Mouse (Mus musculus) heart, postnatal 25 days (tissue): Measurements from ENCODE around the gene Fam47e. TPM values are rescaled to one million over a fixed set of nuclear protein-coding genes. Genes with fewer than 3 reads are reported as not detected.
"Not testable (repeated sequence)": the region's sequence is repeated elsewhere in the genome, so short reads cannot be mapped to it uniquely, and the experiment has no call there.

Experiments used
- DNase-seq: peaks from one replicate; pipeline ENCODE4 v3.0.0; 2022; ENCODE audit warnings: low spot score
- intact Hi-C: fragments of 180-260 bp; cut with DNase I; formaldehyde crosslinking; loops from one replicate; pipeline ENCODE4 v1.15.1; 2025
- total RNA-seq, 2 experiments: library from RNA; stranded (reverse); gene quantifications; 2 replicates each; pipeline ENCODE4 v1.2.3; 2021

The Fam47e gene
- not detected for total RNA-seq

DNA sequence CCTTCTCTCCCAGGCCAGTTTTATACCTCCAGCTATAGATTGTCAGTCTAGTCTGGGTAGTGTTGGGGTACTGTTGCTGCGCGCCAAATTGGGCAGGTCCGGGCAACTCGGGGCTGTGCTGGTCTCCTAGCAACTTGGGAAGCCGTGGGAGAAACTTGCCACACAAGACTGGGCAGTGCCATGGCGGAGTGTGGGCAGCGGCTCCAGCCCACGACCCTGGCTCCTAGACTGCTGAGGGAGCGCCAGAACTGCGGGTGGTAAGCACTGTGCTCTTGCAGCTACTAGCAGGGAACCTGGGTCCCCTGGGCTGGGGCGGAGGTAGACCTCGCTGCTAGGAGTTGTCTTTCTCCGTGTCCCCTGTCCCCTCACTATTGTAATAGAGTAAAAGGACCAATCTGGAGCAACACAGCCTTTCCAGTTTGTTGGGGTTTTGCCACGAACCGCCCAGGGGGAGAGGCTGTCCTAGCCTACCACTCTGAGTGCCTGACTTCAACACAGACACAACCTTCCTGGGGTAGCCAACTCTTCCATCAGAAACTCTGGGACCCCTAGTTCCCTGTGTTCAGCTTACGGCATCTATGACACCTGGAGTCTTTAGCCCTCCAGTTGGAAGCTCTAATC lies at the start of gene Fam47e:
Fam47e (plus strand) TSS at position 179 of the 621 bp plus-strand sequence.
- intact Hi-C loops, result loop anchor here (2.0 kb wide), 1 partner anchor 14 kb away; no protein-coding TSS in a partner anchor
- no peak for DNase-seq

DNA sequence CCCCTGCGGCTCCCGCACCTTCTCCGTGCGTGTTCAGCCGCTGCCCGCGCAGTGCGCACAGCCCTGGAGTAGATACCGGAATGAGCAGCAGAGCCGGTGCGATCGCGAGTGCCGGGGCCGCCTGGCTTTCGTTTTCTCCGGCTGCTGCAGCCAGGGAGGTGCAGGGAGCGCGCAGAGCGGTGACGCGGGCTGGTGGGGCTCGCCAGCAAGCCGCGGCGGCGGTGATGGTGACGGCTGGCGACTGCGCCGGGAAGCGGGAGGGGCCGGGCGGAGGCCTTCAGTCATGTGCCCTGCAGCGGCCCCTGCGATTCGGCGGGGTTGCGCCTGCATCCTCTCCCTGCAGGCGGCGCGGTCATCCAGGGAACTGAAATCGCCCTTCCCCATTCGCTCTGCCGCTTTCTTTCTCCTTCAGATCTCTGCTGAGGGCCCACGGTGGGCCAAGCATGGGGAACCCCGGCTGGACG lies 49.4 kb upstream of the Fam47e start:
- DNase-seq, result peak; percentile 96
- intact Hi-C loops, result loop anchor here (5.0 to 10.0 kb wide), 3 partner anchors 43 to 191 kb away; partner anchors contain the start of gene Sdad1

GRCm38 (mm10) chr5:92506301-92506729 lies 48.6 kb upstream of the Fam47e start:
- no peak for DNase-seq

DNA sequence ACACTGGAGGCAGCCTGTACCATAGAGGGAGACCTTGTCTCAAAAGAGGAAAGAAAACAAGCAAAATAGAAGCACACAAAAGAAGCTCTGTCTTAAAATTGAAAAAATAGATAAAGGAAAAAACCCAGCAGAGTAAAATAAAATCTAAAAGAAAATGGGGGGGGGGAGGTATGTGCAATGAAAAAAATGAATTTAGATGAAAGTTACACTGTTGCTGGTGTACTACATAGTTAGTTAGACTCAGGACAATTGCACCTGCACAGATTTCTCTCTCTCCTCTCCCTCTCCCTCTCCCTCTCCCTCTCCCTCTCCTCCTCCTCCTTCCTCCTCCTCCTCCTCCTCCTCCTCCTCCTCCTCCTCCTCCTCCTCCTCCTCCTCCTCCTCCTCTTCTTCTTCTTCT lies 48.1 kb upstream of the Fam47e start, which contains the start of gene Scarb2:
Scarb2 (minus strand) TSS at position 101 of the 400 bp plus-strand sequence.
- no peak for DNase-seq
- intact Hi-C loops, result loop anchor here (5.0 to 10.0 kb wide), 3 partner anchors 44 to 192 kb away; partner anchors contain the start of gene Sdad1

More at GRCm38 (mm10) chr5:92506301-92506729, 48.6 kb upstream of the Fam47e start:
- intact Hi-C loops, result loop anchor here (5.0 to 10.0 kb wide), 3 partner anchors 44 to 192 kb away; partner anchors contain the start of gene Sdad1

DNA sequence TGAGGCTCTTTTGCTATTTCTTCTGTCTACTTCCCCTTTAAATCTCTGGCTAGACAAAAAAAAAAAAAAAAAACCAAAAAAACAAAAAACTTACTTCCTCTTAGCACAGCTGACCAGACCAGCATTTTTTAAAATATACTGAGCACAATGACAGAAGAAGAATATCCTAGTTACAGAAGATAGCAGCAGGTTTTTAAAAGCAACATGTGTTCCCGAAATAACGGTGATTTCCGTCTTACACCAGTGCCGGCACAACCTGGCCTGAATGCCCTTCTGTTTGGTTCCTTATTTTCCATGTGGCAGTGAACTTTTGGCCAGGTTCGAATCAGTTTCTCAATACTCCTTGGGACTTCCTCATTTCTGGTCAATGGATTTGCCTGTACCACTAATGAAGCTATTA lies 46.0 kb upstream of the Fam47e start:
- DNase-seq, result no peak

DNA sequence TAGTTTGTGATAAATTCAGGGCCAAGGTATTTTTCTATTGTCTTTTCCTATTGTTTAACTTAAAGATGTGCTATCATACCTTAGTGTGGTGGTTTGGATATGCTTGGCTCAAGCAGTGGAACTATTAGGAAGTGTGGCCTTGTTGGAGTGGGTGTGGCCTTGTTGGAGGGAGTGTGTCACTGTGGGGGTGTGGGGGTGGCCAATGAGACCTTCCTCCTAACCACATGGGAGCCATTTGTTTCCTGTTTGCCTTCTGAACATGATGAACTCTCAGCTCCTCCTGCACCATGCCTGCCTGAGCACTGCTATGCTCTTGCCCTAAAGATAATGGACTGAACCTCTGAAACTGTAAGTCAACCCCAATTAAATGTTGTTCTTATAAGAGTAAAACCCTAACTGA lies 43.6 kb upstream of the Fam47e start:
- intact Hi-C loops, result no loop called here
- no peak for DNase-seq

More for the DNA sequence above, 46.0 kb upstream of the Fam47e start:
- intact Hi-C loops, result loop anchor here (5.0 to 10.0 kb wide), 3 partner anchors 47 to 194 kb away; partner anchors contain the start of gene Sdad1

GRCm38 (mm10) chr5:92512066-92512465 lies 42.8 kb upstream of the Fam47e start:
- DNase-seq, result no peak
- intact Hi-C loops, result no loop called here

- DNase-seq, intact Hi-C loops: not testable (repeated sequence)
Measured at GRCm38 (mm10) chr5:92521131-92521530, 33.7 kb upstream of the Fam47e start.

DNA sequence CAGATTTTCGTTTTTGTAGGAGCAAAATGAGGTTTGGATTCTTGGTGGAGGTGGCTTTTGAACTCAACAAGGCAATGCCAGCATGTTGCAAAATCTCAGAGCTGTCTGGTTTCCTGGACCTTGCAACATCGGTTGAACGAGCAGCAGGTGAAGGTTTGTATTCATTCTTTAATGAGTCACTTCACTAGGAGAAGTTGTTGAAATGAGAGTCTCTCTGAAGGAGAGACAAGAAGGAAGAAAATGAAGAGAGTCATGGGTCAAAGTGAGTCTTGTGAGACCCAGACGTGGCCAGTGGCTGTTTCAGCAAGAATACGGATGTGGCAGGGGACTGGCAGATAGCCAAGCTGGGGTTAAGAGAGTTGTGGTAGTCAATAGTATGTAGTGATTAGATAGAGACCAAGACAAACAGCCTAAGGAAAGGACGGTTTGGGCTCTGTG lies 30.0 kb upstream of the Fam47e start:
- intact Hi-C loops, result loop anchor here (5.0 kb wide), 1 partner anchor 47 kb away; no protein-coding TSS in a partner anchor

DNA sequence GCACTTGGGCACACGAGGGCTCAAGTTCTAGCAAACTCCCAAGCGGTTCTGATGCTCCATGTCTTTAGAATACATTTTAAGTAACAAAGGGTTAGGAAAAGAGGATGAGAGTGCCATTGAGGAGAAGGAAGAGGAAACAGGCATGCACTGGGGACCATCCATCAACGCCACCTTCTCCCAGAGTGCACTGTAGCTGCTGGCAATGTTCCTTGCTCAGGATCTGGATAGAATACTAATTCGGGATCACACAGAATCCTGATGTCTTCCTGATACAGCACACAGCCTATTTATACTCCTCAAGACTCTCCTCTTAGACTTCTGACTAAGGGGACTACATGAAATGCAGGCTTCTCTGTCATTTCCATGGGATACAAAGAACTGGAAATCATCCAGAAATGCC lies 15.2 kb upstream of the Fam47e start:
- intact Hi-C loops, result loop anchor here (2.0 kb wide), 1 partner anchor 15 kb away; the partner anchor contains the start of gene Fam47e
- DNase-seq, result no peak

More for the DNA sequence above, 30.0 kb upstream of the Fam47e start:
- DNase-seq, result no peak

DNA sequence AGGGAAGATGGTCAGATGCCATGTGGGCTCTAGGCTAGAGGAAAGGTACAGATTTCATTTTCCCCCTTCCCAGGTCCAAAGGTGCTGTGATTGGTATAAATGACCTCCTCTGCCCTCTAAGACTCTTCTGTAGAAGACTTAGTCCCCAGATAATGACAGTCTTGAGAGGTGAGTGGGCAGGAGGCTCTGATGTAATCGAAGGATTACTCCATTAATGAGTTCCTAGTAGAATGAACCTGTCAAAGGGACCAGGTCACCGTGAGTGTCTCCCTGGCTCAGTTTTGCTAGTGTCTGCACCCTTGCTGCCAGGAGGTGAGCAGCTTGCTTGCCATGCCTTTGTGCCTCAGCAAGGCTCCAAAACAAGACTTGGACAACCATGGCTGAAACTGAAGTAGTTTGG lies 2.3 kb upstream of the Fam47e start:
- DNase-seq, result no peak
- intact Hi-C loops, result no loop called here

GRCm38 (mm10) chr5:92553939-92554338 lies 930 bp upstream of the Fam47e start:
- no peak for DNase-seq
- intact Hi-C loops, result loop anchor here (2.0 kb wide), 1 partner anchor 13 kb away; no protein-coding TSS in a partner anchor

DNA sequence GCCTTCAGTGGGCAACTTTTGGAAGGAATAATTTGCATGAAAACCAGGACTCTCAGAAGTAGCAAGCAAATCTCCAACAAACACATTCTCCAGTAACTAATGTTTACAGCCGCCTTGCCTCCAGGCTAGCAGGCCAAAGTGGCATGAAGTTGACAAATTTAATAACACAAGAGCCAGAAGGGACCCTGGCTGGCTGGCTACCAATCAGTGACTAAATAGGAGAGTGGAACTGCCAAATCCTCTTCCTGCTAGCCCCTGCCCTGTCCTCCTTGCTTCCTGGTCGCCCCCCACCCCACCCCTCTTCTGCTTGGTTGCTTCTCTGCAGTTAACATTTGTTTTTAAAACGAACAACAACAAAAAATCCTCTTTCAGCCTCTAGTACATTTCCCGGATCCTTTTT lies 426 bp upstream of the Fam47e start:
- intact Hi-C loops, result loop anchor here (2.0 kb wide), 1 partner anchor 14 kb away; no protein-coding TSS in a partner anchor
- DNase-seq, result no peak

DNA sequence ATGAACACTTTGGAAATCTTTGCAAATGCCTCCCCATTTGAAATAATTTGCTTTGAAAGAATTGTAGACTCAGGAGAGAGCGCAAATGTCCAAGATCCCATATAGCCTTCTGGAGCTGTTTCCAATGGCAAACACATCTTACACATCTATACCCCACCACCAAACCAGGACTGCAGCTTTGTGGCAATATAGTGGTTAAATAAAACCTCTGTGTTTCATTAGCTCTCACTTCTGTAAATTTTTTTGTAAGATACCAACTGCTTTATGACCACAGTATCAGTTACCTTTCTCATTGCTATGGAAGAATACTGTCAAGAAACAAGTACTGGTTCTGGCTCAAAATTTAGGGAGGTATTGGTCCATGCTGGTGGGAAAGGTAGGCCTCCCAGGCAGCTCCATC lies 1.0 kb downstream of the Fam47e start:
- intact Hi-C loops, result loop anchor here (2.0 kb wide), 1 partner anchor 15 kb away; no protein-coding TSS in a partner anchor
- no peak for DNase-seq

DNA sequence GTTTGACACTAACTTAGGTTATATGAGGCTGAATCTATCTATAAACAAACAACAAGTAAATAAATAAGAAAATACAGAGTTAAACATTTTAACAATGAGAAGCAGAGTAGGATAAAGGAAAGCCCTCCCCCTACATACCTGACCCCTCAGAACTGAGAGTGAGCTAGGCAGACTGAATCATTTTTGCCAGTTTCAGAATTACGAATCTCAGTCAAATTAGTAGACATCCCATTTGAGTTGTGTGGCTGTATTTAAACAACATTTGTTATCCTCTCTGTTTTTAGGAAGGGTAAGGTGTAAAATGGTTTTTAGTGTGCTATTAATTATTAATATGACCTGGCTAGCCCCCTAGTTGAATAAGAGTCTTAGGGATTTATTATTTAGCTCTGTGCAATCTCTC lies 2.6 kb downstream of the Fam47e start:
- intact Hi-C loops, result no loop called here
- DNase-seq, result no peak

- DNase-seq, result no peak
- intact Hi-C loops, result no loop called here
Measured at GRCm38 (mm10) chr5:92560201-92560600, 5.3 kb downstream of the Fam47e start.

GRCm38 (mm10) chr5:92562002-92562401 lies 7.1 kb downstream of the Fam47e start:
- DNase-seq, result no peak

GRCm38 (mm10) chr5:92571232-92571631 lies 16.4 kb downstream of the Fam47e start:
- no peak for DNase-seq
- intact Hi-C loops, result loop anchor here (5.0 kb wide), 1 partner anchor 44 kb away; no protein-coding TSS in a partner anchor

More at GRCm38 (mm10) chr5:92562002-92562401, 7.1 kb downstream of the Fam47e start:
- intact Hi-C loops, result no loop called here

DNA sequence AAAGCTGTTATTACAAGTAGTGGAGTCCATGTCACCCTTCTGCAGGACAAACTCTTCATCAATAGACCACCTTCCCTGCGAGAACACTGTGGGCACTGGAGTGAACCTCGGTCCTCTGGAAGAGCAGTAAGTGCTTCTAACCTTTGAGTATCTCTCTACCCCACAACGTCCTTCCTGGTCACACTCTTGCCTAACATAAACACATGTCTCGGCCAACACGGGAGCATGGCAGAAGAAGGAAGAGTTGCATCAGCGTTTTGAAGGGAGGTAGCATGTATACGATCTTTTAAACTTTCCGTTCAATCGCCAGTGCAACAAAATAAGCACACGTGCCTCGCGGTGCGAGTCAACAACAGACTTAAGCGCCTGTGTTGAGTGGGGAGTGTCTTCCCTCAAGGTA lies 24.7 kb downstream of the Fam47e start:
- DNase-seq, result no peak
- intact Hi-C loops, result no loop called here

DNA sequence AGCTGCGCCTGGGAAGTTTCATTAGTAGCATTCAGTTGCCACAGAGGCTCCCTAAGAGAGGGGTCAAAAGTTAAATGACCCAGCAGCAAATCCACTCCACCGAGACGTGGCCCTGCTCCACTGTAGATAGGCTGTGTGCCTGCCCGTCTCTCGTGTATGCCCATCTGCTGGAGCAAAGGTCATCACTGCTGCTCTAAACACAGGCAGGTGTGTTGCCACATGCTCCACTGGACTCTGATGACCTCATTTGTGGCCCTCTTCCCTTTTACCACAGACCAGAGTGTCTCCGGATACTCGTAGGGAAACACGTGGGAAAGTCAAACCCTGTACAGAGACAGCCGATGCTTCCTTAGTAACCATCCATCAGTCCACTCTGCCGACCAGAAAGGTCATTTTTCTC lies 31.1 kb downstream of the Fam47e start:
- intact Hi-C loops, result no loop called here
- no peak for DNase-seq

GRCm38 (mm10) chr5:92595026-92595425 lies 40.2 kb downstream of the Fam47e start:
- intact Hi-C loops, result no loop called here
- DNase-seq, result no peak
